In genomic region chr11:75031251-75031650, GRCm38 (mm10) we compare ENCODE assay signal across 13 mouse cellular contexts.
DNase-seq lines count a peak whose midpoint lies in the region; ATAC-seq and TF ChIP-seq lines count a peak whose summit lies in the region.
"Had no signal": no experiment of that assay in that cellular context is flagged by ENCODE, and none has a peak within 500 bp of the region (broad histone marks: within the 10 kb centered on the region; RNA-seq: fewer than 3 reads in every experiment).

No protein-coding gene starts in this region.

- H3K4me1 ChIP-seq in heart, embryonic 15.5 days (replicated peaks), result peaks cover 16% of the 10 kb centered on the region
- H3K4me1 ChIP-seq in ES-E14 (ENCODE audit: control insufficient read depth in 2 of 2, insufficient read depth in 2 of 2, low read length in 2 of 2, poor library complexity in 1 of 2), result no peaks in the 10 kb centered on the region
- H3K4me1 ChIP-seq in limb, embryonic 13.5 days, result peaks cover 29% of the 10 kb centered on the region

- H3K36me3 ChIP-seq in heart, embryonic 15.5 days, result no peaks in the 10 kb centered on the region
- H3K36me3 ChIP-seq in ES-E14 (ENCODE audit: control insufficient read depth, insufficient read depth, low read length, poor library complexity, severe bottlenecking), result no peaks in the 10 kb centered on the region; the same call in 1 of the 2 replicates
- H3K36me3 ChIP-seq in limb, embryonic 13.5 days, result no peaks in the 10 kb centered on the region

- in situ Hi-C loops in ES-E14 (cut with MboI; ENCODE audit: low sequenced_read_pairs in 2 of 2, unreplicated experiment in 2 of 2), result no loop called here

- H3K27ac ChIP-seq in heart, embryonic 15.5 days, result peak overlapping the region; percentile 28
- no peak overlapping the region for H3K27ac ChIP-seq in ES-E14 (ENCODE audit: insufficient read depth, low read depth, low read length, poor library complexity, severe bottlenecking)
- H3K27ac ChIP-seq in limb, embryonic 13.5 days, result peak overlapping the region; percentile 63; the same call in 1 of the 2 replicates
- H3K27ac ChIP-seq: hindbrain, embryonic 14.5 days had no signal

- no peaks in the 10 kb centered on the region for H3K27me3 ChIP-seq in heart, embryonic 15.5 days
- H3K27me3 ChIP-seq in limb, embryonic 13.5 days, result no peaks in the 10 kb centered on the region

- DNase-seq in heart, postnatal 36 days, result no peak
- DNase-seq in 416B (ENCODE audit: low read depth) (peak; percentile 33), ES-E14 (ENCODE audit: low read depth, low spot score) (peak; percentile 33)
- no peak for DNase-seq in cerebellum, postnatal 14 days
- no peak for DNase-seq in embryo, embryonic 10.5 days (ENCODE audit: low spot score)
- DNase-seq: adrenal gland, postnatal 25 days; cerebellum, adult 11 months; kidney, adult 11 months; right cerebral cortex, postnatal 4 days had no signal

- intact Hi-C loops in heart, postnatal 36 days (cut with DNase I), result no loop called here

- 59% methylated on average over 2 of the region's 2 CpGs for WGBS in heart, embryonic 15.5 days
- 16% methylated on average over 2 of the region's 2 CpGs for WGBS in limb, embryonic 13.5 days

- H3K9me3 ChIP-seq in heart, embryonic 15.5 days (replicated peaks), result no peaks in the 10 kb centered on the region
- no peaks in the 10 kb centered on the region for H3K9me3 ChIP-seq in ES-E14 (ENCODE audit: control insufficient read depth, insufficient read depth, low read depth, low read length)
- no peaks in the 10 kb centered on the region for H3K9me3 ChIP-seq in limb, embryonic 13.5 days

- no peak overlapping the region for H3K4me2 ChIP-seq in heart, embryonic 15.5 days
- H3K4me2 ChIP-seq in limb, embryonic 13.5 days (replicated peaks), result no peak overlapping the region
- H3K4me2 ChIP-seq: hindbrain, embryonic 14.5 days; liver, embryonic 11.5 days had no signal

- H3K9ac ChIP-seq in heart, embryonic 15.5 days, result no peak overlapping the region
- H3K9ac ChIP-seq in ES-E14 (ENCODE audit: insufficient read depth, low read depth, low read length, poor library complexity, severe bottlenecking), result no peak overlapping the region
- no peak overlapping the region for H3K9ac ChIP-seq in limb, embryonic 13.5 days
- H3K9ac ChIP-seq: hindbrain, embryonic 14.5 days had no signal

- no peak for ATAC-seq in heart, embryonic 15.5 days (replicated peaks; ENCODE audit: insufficient number of reproducible peaks, insufficient read depth, low FRiP score, low read depth)
- ATAC-seq in limb, embryonic 13.5 days (ENCODE audit: low FRiP score, low read depth), result peak; percentile 91

- H3K4me3 ChIP-seq in heart, embryonic 15.5 days, result no peak overlapping the region
- H3K4me3 ChIP-seq in ES-E14 (ENCODE audit: insufficient read depth in 1 of 2, low read depth in 1 of 2, low read length in 2 of 2, poor library complexity in 1 of 2, severe bottlenecking in 1 of 2), result no peak overlapping the region
- H3K4me3 ChIP-seq in limb, embryonic 13.5 days, result no peak overlapping the region

TF ChIP-seq in ES-E14, 5 proteins besides CTCF, POLR2A, EP300 and RAD21:
- no peak for TF ChIP-seq CHD2 (IDR thresholded peaks at IDR 0.05; ENCODE audit: low read depth, low read length)
- TF ChIP-seq ZNF384 (IDR thresholded peaks at IDR 0.05; ENCODE audit: low read depth, low read length), result no peak
- no peak for TF ChIP-seq ZC3H11A (IDR thresholded peaks at IDR 0.05; ENCODE audit: borderline replicate concordance, low read depth, low read length)

Comparison
In these comparisons a context has a peak if more than half of its experiments do, and no peak if none do; other contexts are left out.
1. DNase-seq: peak in 416B (single experiment) and ES-E14 (single experiment); none in heart, postnatal 36 days (0 of 2), cerebellum, postnatal 14 days (0 of 2) and embryo, embryonic 10.5 days (single experiment).